Mouse (Mus musculus): Measurements from ENCODE around the gene Ccdc12.

Gene Ccdc12

DNA sequence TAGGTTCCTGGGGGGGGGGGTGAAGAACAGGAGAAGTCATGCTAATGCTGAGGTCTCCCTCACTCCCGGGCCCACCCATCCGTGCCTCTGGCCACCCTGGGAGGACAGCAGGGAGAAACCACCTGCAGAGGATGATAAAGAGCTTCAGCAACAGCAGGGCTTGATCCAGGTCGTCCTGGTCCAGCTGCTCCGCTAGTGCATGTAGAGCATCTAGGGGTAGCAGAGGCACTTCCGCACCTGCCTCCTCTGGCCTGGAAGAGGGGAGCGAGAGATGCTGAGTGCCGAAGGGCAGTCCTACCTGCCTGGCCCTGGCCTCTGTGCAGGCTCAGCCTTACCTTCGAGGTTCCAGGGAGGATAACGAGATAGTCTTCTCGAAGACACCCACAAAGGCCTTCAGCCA lies 12.0 kb upstream of the Ccdc12 start:
- in situ Hi-C loops (cut with MboI; ENCODE audit: low sequenced_read_pairs), result no loop called here

GRCm38 (mm10) chr9:110645219-110645618 lies 11.1 kb upstream of the Ccdc12 start:
- in situ Hi-C loops (cut with MboI; ENCODE audit: low sequenced_read_pairs), result no loop called here

DNA sequence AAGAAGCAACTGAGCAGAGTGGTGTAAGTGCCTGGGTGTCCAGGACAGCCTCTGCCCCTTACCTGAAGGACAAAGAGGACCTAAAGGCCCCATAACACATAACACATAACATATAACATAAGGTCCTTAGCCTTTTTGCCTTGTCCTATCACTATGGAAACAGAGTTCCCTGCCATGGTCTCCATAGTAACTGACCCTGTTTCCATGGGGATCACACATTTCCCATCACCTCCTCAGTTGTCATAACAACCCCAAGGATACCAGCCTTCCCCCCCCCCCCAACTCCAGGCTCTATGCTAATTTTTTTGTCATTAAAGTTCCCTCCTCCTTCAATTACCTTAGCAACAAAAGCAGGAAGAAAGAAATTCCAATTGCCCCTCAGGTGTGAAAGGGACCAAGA lies 6.5 kb upstream of the Ccdc12 start:
- in situ Hi-C loops (cut with MboI; ENCODE audit: low sequenced_read_pairs), result no loop called here

DNA sequence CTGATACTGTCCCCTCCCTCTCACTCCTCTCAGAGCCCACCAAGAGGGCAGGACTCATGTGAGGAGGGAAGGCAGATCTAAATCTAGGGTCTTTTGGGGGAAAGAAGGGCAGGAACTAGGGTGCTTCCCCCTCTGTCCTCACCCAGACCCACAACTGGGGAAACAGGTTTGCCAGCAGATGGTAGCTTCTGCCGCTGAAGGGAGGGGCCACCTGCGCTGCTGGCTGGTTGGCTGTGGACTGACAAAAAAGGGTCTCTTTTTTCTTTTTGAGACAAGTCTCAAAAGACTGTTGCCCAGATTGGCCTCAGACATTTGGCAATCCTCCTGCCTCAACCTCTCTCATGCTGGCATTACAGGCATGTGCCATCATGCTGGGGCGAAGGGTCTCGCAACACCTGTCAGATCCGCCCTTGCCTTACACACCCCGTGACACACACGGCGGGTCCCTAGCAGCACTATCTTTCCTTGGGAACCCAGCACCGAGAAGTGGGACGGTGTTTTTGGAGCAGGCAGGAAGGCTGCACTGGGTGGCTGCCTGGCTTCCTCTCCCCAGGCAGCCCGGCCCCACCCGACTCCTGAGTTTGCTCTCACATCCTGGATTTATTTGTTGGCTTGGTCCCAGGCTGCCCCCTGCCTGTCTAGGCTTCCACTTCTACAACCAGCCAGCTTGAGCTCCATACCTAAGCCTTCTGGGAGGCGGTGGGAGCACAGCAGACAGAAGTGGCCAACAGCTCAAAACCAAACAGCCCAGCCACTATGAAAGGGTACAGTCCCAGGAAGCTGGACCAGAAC lies 4.2 kb upstream of the Ccdc12 start:
- in situ Hi-C loops (cut with MboI; ENCODE audit: low sequenced_read_pairs), result no loop called here

- in situ Hi-C loops (cut with MboI; ENCODE audit: low sequenced_read_pairs), result no loop called here
Measured at GRCm38 (mm10) chr9:110652963-110653654, 3.2 kb upstream of the Ccdc12 start.

DNA sequence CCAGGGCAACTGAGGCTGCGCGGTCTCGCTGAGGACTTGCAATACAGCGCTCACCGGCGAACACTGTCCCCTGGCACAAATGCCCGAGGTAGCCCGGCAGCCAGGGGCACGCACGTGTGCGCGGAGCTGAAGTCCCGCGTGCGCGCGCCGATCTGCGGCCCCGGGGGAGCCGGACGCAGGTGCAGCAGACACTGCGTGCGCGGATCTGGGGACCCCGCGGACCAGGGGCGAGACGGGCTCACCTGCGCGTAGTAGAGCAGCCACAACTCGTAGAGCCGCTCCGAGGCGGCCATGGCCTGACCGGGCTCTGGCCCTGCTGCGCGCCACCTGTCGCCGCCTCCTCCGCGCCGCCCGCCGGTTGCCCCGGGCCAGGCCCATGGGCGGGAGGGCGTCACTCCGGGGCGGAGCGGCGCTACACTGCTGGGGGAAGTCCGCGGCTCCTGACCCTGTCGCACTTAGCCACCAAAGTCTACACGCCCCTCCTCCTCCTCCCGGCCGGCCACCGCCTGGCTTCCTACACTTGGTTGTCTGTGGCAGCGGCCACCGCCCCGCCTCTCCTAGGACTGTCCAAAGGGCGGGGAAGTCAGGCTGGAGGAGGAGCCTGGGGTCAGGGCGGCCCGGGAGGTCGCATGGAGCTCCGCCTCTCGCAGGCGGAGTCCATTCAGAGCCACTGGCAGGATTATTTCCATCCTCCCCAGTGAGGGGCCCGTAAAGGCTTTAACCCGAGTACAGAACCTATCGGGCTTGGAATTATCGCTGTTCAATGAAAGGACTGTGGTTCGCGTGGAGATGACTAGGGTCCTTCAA lies 2.4 kb upstream of the Ccdc12 start, which contains the start of gene Nbeal2:
Gene Nbeal2 (minus strand): TSS at position 507 of the 807 bp plus-strand sequence.
- in situ Hi-C loops (cut with MboI; ENCODE audit: low sequenced_read_pairs), result no loop called here

- in situ Hi-C loops (cut with MboI; ENCODE audit: low sequenced_read_pairs), result no loop called here
Measured at GRCm38 (mm10) chr9:110654726-110655650, 1.3 kb upstream of the Ccdc12 start.

GRCm38 (mm10) chr9:110655651-110656007 lies 674 bp upstream of the Ccdc12 start:
- in situ Hi-C loops (cut with MboI; ENCODE audit: low sequenced_read_pairs), result no loop called here

DNA sequence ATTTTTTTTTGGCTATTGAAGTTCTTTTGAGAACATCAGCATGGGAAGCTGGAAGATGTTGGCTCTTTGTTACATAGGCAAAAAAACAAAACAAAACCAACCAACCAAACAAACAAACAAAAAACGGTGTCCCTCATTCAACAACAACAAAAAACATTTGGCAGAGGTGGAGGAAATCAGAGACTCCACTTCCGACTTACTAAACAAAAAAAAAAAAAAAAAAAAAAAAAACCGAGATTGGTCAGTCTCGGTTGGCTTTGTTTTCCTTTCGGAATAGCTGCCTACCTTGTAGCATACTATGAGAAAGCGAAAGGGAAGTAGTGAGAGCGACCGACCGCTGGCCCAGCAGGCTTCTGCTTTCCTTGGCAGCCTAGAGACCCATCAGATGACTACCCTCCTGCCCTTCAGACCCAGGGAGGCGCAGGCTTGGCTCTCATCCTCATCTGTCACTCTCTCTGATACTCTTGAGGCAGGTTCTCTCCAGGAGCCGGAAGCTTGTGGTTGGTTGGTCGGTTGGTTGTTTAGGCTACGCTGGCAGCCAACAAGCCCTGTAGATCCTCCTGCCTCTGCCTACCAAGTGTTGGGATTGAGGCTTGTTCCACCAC lies 1.3 kb downstream of the Ccdc12 start:
- in situ Hi-C loops (cut with MboI; ENCODE audit: low sequenced_read_pairs), result no loop called here

DNA sequence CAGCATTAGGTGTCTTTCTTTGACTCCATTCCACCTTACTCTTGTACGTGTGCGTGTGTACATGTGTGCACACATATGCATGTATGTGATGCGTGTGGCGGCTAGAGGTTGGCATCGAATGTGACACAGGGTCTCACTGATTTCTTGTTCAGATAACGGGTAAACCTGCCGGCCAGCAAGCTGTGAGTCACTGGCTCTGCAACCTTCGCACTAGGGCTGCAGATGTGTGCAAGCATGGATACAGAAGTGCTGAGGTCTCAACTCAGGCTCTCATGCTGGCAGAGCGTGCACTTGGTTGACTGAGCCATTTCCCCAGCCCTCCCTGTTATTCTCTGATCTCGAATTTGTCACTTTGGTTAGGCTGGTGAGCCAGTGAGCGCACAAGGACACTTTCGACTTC lies 3.2 kb downstream of the Ccdc12 start:
- in situ Hi-C loops (cut with MboI; ENCODE audit: low sequenced_read_pairs), result no loop called here

DNA sequence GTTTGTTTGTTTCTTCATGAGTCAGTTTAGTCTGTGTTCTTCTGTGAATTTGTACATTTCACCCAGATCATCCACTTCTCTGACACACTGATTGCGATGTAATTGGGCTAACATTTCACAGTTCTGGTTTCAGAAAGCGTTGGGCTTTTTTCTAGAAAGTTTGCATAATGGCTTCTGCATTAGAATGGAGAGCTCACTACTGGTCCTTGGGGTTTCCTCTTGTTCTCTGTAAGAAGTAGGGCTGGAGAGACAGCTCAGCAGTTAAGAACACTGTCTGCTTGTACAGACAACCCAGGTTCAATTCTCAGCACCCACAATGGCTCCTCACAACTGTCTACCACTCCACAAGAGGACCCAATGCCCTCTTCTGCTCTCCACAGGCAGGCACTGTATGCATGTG lies 3.9 kb downstream of the Ccdc12 start:
- in situ Hi-C loops (cut with MboI; ENCODE audit: low sequenced_read_pairs), result no loop called here

DNA sequence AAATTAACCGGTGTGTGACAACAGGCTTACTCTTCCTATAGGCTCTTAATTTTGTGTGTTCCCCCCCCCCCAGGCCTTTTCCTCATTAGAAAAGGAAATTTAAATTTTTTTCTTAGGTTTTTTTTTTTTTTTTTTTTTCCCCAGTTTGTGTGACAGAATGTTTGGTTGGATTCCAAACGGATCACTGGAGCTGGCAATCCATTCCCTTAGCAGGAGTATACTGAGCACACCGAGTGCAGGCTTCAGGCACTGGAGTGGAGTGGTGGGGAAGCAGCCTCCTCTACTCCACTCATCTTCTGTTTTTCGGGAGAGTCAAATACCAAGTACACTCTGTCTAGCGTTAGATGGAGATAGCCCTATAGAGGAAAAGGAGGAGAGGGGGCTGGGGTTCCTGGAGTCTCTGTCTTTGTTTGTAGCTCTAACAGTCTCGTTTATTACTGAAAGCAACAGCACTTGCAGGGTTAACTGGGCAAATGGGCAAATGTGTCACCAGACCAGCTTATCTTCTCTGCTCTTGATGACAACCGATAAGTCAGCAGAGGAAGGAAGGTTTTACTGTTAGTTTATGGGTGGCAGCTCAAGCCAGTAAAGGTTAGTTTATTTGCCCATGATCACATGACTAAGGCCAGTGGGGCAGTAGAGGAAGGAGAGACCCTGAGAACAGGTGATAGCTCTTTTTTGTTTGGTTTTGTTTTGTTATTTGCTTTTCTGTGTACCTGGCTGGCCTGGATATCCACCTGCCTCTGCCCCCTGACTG lies 4.7 kb downstream of the Ccdc12 start:
- in situ Hi-C loops (cut with MboI; ENCODE audit: low sequenced_read_pairs), result no loop called here

DNA sequence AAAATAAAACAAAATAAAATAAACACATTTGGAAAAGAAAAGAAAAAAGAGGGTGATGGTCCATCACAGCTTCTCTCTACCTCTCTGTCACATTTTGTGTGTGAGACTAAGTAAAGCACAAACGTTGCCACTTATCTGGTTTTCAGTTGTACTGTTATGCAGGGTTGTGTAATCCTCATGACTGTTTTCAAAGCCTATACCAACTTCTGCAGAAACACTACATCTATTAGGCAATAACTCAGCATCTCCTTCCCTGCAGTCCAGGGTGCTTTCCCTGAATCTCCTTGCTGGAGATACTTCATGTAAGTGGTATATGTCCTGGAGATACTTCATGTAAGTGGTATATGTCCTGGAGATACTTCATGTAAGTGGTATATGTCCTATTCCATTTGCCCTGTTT lies 6.5 kb downstream of the Ccdc12 start:
- in situ Hi-C loops (cut with MboI; ENCODE audit: low sequenced_read_pairs), result no loop called here

GRCm38 (mm10) chr9:110665912-110666311 lies 9.6 kb downstream of the Ccdc12 start:
- in situ Hi-C loops (cut with MboI; ENCODE audit: low sequenced_read_pairs), result no loop called here

- in situ Hi-C loops (cut with MboI; ENCODE audit: low sequenced_read_pairs), result no loop called here
Measured at GRCm38 (mm10) chr9:110666374-110666773, 10.1 kb downstream of the Ccdc12 start.

DNA sequence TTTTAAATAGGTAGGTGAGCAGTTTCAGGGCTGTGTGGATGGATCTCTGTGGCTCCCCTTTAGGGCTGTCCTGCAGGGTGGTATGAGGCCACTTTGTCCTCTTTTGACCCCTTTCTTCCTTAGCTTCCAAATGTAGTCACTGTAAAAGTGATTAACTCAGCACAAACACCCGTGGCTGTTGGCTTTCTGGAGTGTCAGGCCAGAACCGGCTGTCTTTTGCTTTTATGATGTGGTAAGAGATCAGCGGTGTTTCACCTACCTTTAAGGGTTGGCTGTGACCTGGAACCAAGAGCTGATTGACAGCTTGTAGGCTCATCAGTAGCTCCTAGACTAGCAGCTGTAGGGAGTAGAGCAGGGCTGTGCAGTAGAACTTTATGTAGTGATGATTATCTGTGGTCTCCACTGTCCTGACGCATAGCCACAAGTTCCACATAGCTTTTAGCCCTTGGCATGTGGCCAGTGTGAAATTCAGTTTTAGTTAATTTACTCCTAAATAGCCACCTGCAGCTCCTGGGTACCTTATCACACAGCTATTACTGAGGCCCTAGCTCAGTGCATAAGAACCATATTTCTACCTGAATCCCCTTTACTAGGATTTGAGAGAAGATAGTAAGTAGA lies 11.0 kb downstream of the Ccdc12 start:
- in situ Hi-C loops (cut with MboI; ENCODE audit: low sequenced_read_pairs), result no loop called here

- in situ Hi-C loops (cut with MboI; ENCODE audit: low sequenced_read_pairs), result no loop called here
Measured at GRCm38 (mm10) chr9:110668601-110669293, 12.4 kb downstream of the Ccdc12 start.

GRCm38 (mm10) chr9:110669785-110670184 lies 13.5 kb downstream of the Ccdc12 start:
- in situ Hi-C loops (cut with MboI; ENCODE audit: low sequenced_read_pairs), result no loop called here

Data from CH12F3 (cell line).